Mouse (Mus musculus) layer of hippocampus, adult 18-20 months (tissue): ENCODE measurements around the gene Cacna2d3. TPM values are rescaled to one million over a fixed set of nuclear protein-coding genes. Genes with fewer than 3 reads are reported as not detected.

Experiments
- total RNA-seq, 2 experiments: library from RNA; stranded (reverse); gene quantifications; 2 replicates each; pipeline ENCODE4 v1.2.3; 2021

Gene Cacna2d3
- total RNA-seq, 2 experiments from 2014 or later = 85.8 to 89.9 TPM

Other genes starting within 250 kb of the Cacna2d3 start
- gene Selenok, start 246.4 kb upstream of the Cacna2d3 start, total RNA-seq = 100 to 1,000 TPM; 103 to 113 TPM